Mouse (Mus musculus) embryonic fibroblast, embryonic 13.5 days (primary cell): ENCODE measurements around the gene Dennd2c. TPM values are rescaled to one million over a fixed set of nuclear protein-coding genes. Genes with fewer than 3 reads are reported as not detected.
A peak's percentile ranks its signal among the peaks of the same experiment; 100 is the strongest.
"Not testable (repeated sequence)": the region's sequence is repeated elsewhere in the genome, so short reads cannot be mapped to it uniquely, and the experiment has no call there.

Source experiments
- H3K27ac ChIP-seq: 2 replicates; pipeline ENCODE4 v1.5.1; 2012; ENCODE audit warnings: low read length, control low read depth, inconsistent platforms; ENCODE audit not compliant: insufficient read depth
- H3K4me1 ChIP-seq: 2 replicates; pipeline ENCODE4 v1.6.1; 2011; ENCODE audit warnings: low read length; ENCODE audit not compliant: control insufficient read depth, insufficient read depth
- H3K4me3 ChIP-seq: 2 replicates; pipeline ENCODE4 v1.5.1; 2011; ENCODE audit warnings: mild to moderate bottlenecking, control low read depth, low read length; ENCODE audit not compliant: insufficient read depth
- CTCF ChIP-seq: IDR thresholded peaks from 2 replicates; pipeline ENCODE4 v1.5.1; 2011; ENCODE audit warnings: mild to moderate bottlenecking, control low read depth, low read length, moderate library complexity, borderline replicate concordance; ENCODE audit not compliant: insufficient read depth
- POLR2A ChIP-seq: IDR thresholded peaks from 2 replicates; pipeline ENCODE4 v1.6.1; 2011; ENCODE audit warnings: low read depth, mild to moderate bottlenecking, control low read depth, low read length, moderate library complexity
- polyA plus RNA-seq: library from polyadenylated mRNA; stranded (reverse); fragments of >200 nt; gene quantifications from 2 replicates; pipeline ENCODE4 v1.2.4, GENCODE M21; 2011; ENCODE audit warnings: low read depth; ENCODE audit not compliant: missing spikeins, insufficient read length

Gene Dennd2c
- polyA plus RNA-seq, 1 experiment = 4.8 TPM

- Histone ChIP-seq H3K4me3 (no peak overlapping the region), H3K4me1 (peaks cover 3% of the 10 kb centered on the region; the same call in 1 of the 2 replicates), H3K27ac (no peak overlapping the region)
- TF ChIP-seq POLR2A (no peak), CTCF (no peak)
Observed at GRCm38 (mm10) chr3:103136414-103137077, 34.1 kb downstream of the Dennd2c start.

GRCm38 (mm10) chr3:103139047-103139446 is 36.6 kb downstream of the Dennd2c start:
- Histone ChIP-seq H3K27ac (no peak overlapping the region), H3K4me1 (peaks cover 3% of the 10 kb centered on the region; the same call in 1 of the 2 replicates), H3K4me3 (no peak overlapping the region)
- TF ChIP-seq CTCF (no peak), POLR2A (no peak)

- not testable (repeated sequence) for H3K4me1 ChIP-seq, H3K27ac ChIP-seq, H3K4me3 ChIP-seq
Observed at GRCm38 (mm10) chr3:103140095-103140838, 37.9 kb downstream of the Dennd2c start.

GRCm38 (mm10) chr3:103141287-103141686 is 38.9 kb downstream of the Dennd2c start:
- no peak for TF ChIP-seq CTCF
- no peak for TF ChIP-seq POLR2A

GRCm38 (mm10) chr3:103142366-103142765 is 40.0 kb downstream of the Dennd2c start:
- no peak for TF ChIP-seq CTCF
- no peak for TF ChIP-seq POLR2A
- peaks cover 3% of the 10 kb centered on the region; the same call in 1 of the 2 replicates for H3K4me1 ChIP-seq
- no peak overlapping the region for H3K4me3 ChIP-seq
- no peak overlapping the region for H3K27ac ChIP-seq

More at GRCm38 (mm10) chr3:103141287-103141686, 38.9 kb downstream of the Dennd2c start:
- peaks cover 3% of the 10 kb centered on the region; the same call in 1 of the 2 replicates for H3K4me1 ChIP-seq
- H3K27ac ChIP-seq = 0 out of 2 replicates have a peak overlapping the region, but pooled peaks have one; percentile 7
- H3K4me3 ChIP-seq = no peak overlapping the region

GRCm38 (mm10) chr3:103145336-103145735 is 42.9 kb downstream of the Dennd2c start:
- H3K27ac ChIP-seq = no peak overlapping the region
- TF ChIP-seq POLR2A (no peak), CTCF (no peak)
- H3K4me3 ChIP-seq = no peak overlapping the region
- H3K4me1 ChIP-seq = peaks cover 3% of the 10 kb centered on the region; the same call in 1 of the 2 replicates

- H3K4me3 ChIP-seq = no peak overlapping the region
- no peak for TF ChIP-seq POLR2A
- TF ChIP-seq CTCF = no peak
- H3K27ac ChIP-seq = no peak overlapping the region
- H3K4me1 ChIP-seq = peaks cover 3% of the 10 kb centered on the region; the same call in 1 of the 2 replicates
Observed at GRCm38 (mm10) chr3:103145791-103146190, 43.4 kb downstream of the Dennd2c start.

GRCm38 (mm10) chr3:103146330-103147166 is 44.1 kb downstream of the Dennd2c start:
- TF ChIP-seq POLR2A = no peak
- no peak for TF ChIP-seq CTCF
- Histone ChIP-seq H3K4me3 (no peak overlapping the region), H3K4me1 (no peaks in the 10 kb centered on the region), H3K27ac (peak overlapping the region; percentile 5; the same call in 1 of the 2 replicates)

GRCm38 (mm10) chr3:103147775-103148174 is 45.4 kb downstream of the Dennd2c start:
- Histone ChIP-seq H3K4me1 (no peaks in the 10 kb centered on the region), H3K4me3 (no peak overlapping the region), H3K27ac (no peak overlapping the region)
- TF ChIP-seq CTCF (no peak), POLR2A (no peak)
